Mouse (Mus musculus): Measurements from ENCODE around the gene Fmo2. TPM values are rescaled to one million over a fixed set of nuclear protein-coding genes. Genes with fewer than 3 reads are reported as not detected.

Gene Fmo2
- total RNA-seq (2014; fragmentation: Nextera tagmentation) (not detected in 2 replicates), total RNA-seq (2017) (0.16 and 0.35 TPM in 2 replicates), polyA plus RNA-seq (2012) (0.03 TPM in 1 of 2 replicates, not detected in the other)

DNA sequence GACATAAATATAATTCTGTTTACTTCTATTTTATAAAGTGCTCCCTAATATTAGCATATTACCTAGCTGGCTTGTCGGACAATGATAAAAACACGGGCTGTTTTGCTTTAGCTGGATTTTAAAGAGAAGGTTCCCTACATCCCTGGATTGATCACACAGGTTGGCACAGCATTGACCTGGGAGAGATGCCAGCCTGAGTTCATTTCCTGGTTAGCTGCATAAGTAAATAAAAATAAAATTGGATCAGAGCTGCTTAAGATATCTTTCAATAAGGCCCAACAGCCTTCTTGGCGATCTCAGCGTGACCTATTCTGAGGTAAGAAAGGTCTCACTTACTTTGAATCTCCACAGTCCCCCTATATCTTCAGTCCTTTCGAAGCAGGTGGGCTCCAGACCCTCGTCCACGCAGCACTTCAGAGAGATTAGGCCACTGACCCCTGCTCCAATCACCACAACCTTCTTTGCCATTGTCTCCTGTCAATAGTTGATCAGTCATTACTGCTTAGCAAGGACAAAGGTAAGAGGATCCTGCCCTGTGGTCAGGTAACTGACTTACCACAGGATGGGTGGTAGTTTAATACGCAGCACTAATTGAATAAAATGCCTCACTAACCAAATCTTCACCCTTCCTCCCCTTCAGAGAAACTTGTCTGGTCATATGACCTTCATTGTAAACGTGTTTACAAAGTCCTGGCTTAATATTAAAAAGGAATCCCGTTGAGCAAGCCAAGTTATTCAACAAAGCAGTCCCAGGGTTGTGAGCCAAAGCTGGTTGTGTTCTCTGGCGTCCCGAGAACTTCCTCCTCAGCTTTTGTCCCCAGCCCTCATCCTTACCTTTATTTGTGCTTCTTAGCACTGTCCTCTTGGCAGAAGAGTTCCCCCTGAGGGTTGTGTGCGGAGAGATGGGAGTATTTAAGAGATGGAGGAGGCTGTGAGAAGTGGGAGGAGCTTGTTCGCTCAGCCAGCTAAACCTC lies at the start of gene Fmo2:
Gene Fmo2 (minus strand): TSS at position 889 of the 974 bp plus-strand sequence.
- DNase-seq (ENCODE audit: low spot score), result no peak
- TF ChIP-seq GATA2 (IDR thresholded peaks at IDR 0.05; ENCODE audit: borderline replicate concordance, low read depth, low read length) (no peak), POLR2AphosphoS5 (IDR thresholded peaks at IDR 0.05; ENCODE audit: insufficient replicate concordance, low read depth, low read length) (no peak), CTCF (IDR thresholded peaks at IDR 0.05; ENCODE audit: low read depth, low read length) (no peak), TAL1 (conservative IDR thresholded peaks at IDR 0.05; ENCODE audit: low read depth, low read length) (no peak), GATA1 (IDR thresholded peaks at IDR 0.05; ENCODE audit: borderline replicate concordance, low read length) (no peak)
- Histone ChIP-seq H3K36me3 (replicated peaks) (no peaks in the 10 kb centered on the region), H3K27me3 (ENCODE audit: insufficient read depth, low read length) (no peaks in the 10 kb centered on the region), H3K9me3 (replicated peaks) (no peaks in the 10 kb centered on the region), H3K4me3 (ENCODE audit: low read depth, low read length) (no peak within 1 kb of the TSS), H3K4me1 (ENCODE audit: insufficient read depth, low read depth, low read length) (no peaks in the 10 kb centered on the region)
- ATAC-seq (ENCODE audit: extremely low read depth, insufficient number of reproducible peaks, low FRiP score, poor library complexity, severe bottlenecking), result no peak

DNA sequence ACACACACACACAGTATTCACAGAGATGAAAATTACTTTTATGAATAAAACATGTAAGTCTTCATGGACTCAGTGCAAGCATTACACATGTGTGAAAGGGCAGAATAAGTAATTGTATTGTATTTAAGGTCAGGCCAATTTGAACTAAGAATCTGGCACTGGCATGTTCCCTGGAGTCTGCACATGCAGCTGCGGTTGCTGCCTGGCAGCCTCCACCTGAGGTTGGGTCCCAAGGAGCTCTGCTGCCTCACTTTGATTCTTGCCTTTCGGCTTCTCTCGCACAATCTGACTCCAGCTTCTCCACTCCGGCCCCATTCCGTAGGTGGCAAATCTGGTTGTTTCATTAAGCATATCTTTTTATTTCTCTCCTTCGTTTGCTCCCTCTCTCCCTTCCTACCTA lies 49.4 kb upstream of the Fmo2 start:
- Histone ChIP-seq H3K9me3 (replicated peaks) (no peaks in the 10 kb centered on the region), H3K27me3 (ENCODE audit: insufficient read depth, low read length) (no peaks in the 10 kb centered on the region), H3K36me3 (replicated peaks) (no peaks in the 10 kb centered on the region), H3K4me1 (ENCODE audit: insufficient read depth, low read depth, low read length) (no peaks in the 10 kb centered on the region), H3K4me3 (ENCODE audit: low read depth, low read length) (no peak overlapping the region)
- TF ChIP-seq CTCF (IDR thresholded peaks at IDR 0.05; ENCODE audit: low read depth, low read length) (no peak), POLR2AphosphoS5 (IDR thresholded peaks at IDR 0.05; ENCODE audit: insufficient replicate concordance, low read depth, low read length) (no peak)
- no peak for DNase-seq (ENCODE audit: low spot score)
- ATAC-seq (ENCODE audit: extremely low read depth, insufficient number of reproducible peaks, low FRiP score, poor library complexity, severe bottlenecking), result no peak

DNA sequence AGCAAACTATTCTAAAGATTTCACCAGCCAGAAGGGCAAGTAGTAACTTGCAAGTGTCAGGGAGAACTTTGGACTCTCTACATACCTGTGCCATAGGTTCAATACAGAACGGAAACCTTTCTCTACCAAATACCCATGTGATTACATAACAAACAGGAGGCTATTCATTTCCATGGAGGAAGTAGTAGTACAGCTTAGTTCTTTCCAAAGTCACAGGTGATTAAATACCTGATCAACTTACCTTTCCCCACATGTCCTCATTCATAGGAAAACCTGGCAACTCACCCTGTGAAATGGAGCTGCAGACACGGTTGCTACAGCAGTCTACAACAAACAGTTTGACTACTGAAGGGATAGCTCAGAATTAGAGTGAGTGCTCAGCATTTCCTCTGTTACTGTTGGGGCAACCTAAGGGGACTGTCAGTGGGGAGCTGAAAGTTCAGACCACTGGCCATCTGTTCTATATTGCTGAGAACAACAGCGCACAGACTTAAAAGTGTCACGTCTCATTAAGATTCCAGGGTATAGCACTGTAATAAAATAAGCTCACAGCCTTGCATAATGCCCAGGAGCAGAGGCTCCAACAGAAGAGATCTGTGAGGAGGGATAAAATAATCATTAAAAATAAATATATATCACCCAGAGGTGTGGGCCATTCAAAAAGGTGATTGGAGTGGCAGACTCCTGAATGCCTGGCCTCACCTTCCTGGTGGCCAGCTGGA lies 48.5 kb upstream of the Fmo2 start:
- Histone ChIP-seq H3K27me3 (ENCODE audit: insufficient read depth, low read length) (no peaks in the 10 kb centered on the region), H3K9me3 (replicated peaks) (no peaks in the 10 kb centered on the region), H3K4me3 (ENCODE audit: low read depth, low read length) (no peak overlapping the region), H3K4me1 (ENCODE audit: insufficient read depth, low read depth, low read length) (no peaks in the 10 kb centered on the region), H3K36me3 (replicated peaks) (no peaks in the 10 kb centered on the region)
- ATAC-seq (ENCODE audit: extremely low read depth, insufficient number of reproducible peaks, low FRiP score, poor library complexity, severe bottlenecking) (no peak), DNase-seq (ENCODE audit: low spot score) (no peak)
- TF ChIP-seq GATA1 (IDR thresholded peaks at IDR 0.05; ENCODE audit: borderline replicate concordance, low read length) (no peak), POLR2AphosphoS5 (IDR thresholded peaks at IDR 0.05; ENCODE audit: insufficient replicate concordance, low read depth, low read length) (no peak), CTCF (IDR thresholded peaks at IDR 0.05; ENCODE audit: low read depth, low read length) (no peak), GATA2 (IDR thresholded peaks at IDR 0.05; ENCODE audit: borderline replicate concordance, low read depth, low read length) (no peak), TAL1 (conservative IDR thresholded peaks at IDR 0.05; ENCODE audit: low read depth, low read length) (no peak)

DNA sequence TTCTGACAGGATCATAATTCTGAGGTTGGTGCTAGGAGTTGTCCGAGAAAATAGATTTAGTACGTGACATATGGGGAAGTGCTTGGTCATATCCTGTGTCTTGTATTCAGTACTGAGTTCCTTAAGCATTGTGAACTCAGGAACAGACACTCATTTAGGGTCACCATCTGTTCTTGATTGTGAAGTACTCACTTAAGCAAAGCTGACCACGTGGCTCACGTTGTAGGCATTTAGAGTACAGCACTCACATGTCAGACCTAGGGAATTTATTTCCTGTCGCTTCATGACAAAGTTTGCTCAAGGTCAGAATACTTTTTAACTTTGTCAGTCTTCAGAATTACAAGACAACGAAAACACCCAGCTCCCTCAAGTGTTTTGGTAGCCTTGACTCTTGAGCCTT lies 45.2 kb upstream of the Fmo2 start:
- Histone ChIP-seq H3K27me3 (ENCODE audit: insufficient read depth, low read length) (no peaks in the 10 kb centered on the region), H3K4me1 (ENCODE audit: insufficient read depth, low read depth, low read length) (no peaks in the 10 kb centered on the region), H3K4me3 (ENCODE audit: low read depth, low read length) (no peak overlapping the region), H3K9me3 (replicated peaks) (no peaks in the 10 kb centered on the region), H3K36me3 (replicated peaks) (no peaks in the 10 kb centered on the region)
- TF ChIP-seq GATA2 (IDR thresholded peaks at IDR 0.05; ENCODE audit: borderline replicate concordance, low read depth, low read length) (no peak), CTCF (IDR thresholded peaks at IDR 0.05; ENCODE audit: low read depth, low read length) (no peak), GATA1 (IDR thresholded peaks at IDR 0.05; ENCODE audit: borderline replicate concordance, low read length) (no peak), TAL1 (conservative IDR thresholded peaks at IDR 0.05; ENCODE audit: low read depth, low read length) (no peak), POLR2AphosphoS5 (IDR thresholded peaks at IDR 0.05; ENCODE audit: insufficient replicate concordance, low read depth, low read length) (no peak)
- DNase-seq (ENCODE audit: low spot score) (no peak), ATAC-seq (ENCODE audit: extremely low read depth, insufficient number of reproducible peaks, low FRiP score, poor library complexity, severe bottlenecking) (no peak)

DNA sequence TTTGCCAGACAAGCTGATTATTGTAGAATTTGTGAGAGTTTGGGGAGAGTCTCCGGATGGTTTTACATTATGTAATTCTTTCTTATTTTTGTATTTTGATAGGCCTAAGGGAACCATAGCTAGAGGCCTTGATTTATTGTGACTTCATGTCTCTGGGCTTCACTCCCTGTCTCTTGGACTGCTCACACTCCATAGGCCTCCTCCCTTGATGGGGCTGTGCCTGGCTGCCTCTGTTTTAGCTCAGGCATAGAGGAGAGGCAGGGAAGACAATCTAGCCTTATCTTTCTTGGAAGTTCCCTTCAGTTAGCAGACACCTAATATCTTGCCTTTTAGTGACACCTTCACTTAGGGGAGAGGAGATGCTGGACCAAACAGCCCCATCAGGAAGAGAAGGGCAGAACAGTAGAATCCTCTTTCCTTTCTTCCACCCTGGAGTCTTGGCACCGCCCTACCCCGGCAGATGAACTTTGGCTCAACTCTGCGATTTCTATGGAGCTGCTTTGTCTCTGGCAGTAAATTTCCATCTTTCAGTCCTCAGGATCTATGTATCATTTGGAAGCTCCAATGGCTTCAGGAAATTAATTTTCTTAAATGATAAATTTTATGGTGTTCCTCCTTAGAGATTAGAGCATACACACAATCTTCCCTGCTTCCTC lies 40.3 kb upstream of the Fmo2 start:
- DNase-seq (ENCODE audit: low spot score) (no peak), ATAC-seq (ENCODE audit: extremely low read depth, insufficient number of reproducible peaks, low FRiP score, poor library complexity, severe bottlenecking) (no peak)
- TF ChIP-seq CTCF (IDR thresholded peaks at IDR 0.05; ENCODE audit: low read depth, low read length), result no peak
- TF ChIP-seq GATA2 (IDR thresholded peaks at IDR 0.05; ENCODE audit: borderline replicate concordance, low read depth, low read length), result no peak
- H3K27me3 ChIP-seq (ENCODE audit: insufficient read depth, low read length), result no peaks in the 10 kb centered on the region
- H3K4me1 ChIP-seq (ENCODE audit: insufficient read depth, low read depth, low read length), result no peaks in the 10 kb centered on the region
- H3K4me3 ChIP-seq (ENCODE audit: low read depth, low read length), result no peak overlapping the region
- H3K9me3 ChIP-seq (replicated peaks), result no peaks in the 10 kb centered on the region
- no peaks in the 10 kb centered on the region for H3K36me3 ChIP-seq (replicated peaks)

Measured in G1E (cell line).